Mouse (Mus musculus) lung, postnatal 0 days (tissue): ENCODE data around the gene Usp8. TPM values are rescaled to one million over a fixed set of nuclear protein-coding genes. Genes with fewer than 3 reads are reported as not detected.

ENCODE experiments used
- ATAC-seq: fragments of 200-750 bp; cut with Nextera tagmentation; 2 replicates; pipeline ENCODE4 v1.8.0; 2017; ENCODE audit warnings: moderate library complexity
- DNase-seq: peaks from one replicate; pipeline ENCODE4 v3.0.0-alpha.2; 2016; ENCODE audit warnings: low spot score
- H3K27ac ChIP-seq: fragments of 300-500 bp; sonication (generic); 2 replicates; pipeline ENCODE4 v1.5.1; 2014; ENCODE audit warnings: antibody characterized with exemption, mild to moderate bottlenecking, low read length, mixed read lengths
- H3K27me3 ChIP-seq: fragments of 300-500 bp; sonication (generic); replicated peaks from 2 replicates; pipeline ENCODE4 v1.6.1; 2014; ENCODE audit warnings: low read length, mixed read lengths; ENCODE audit not compliant: insufficient read depth
- H3K36me3 ChIP-seq: fragments of 300-500 bp; sonication (generic); 2 replicates; pipeline ENCODE4 v1.6.1; 2014; ENCODE audit warnings: low read length, mixed read lengths; ENCODE audit not compliant: insufficient read depth
- H3K4me1 ChIP-seq: fragments of 300-500 bp; sonication (generic); 2 replicates; pipeline ENCODE4 v1.6.1; 2014; ENCODE audit warnings: antibody characterized with exemption, low read depth, low read length, mixed read lengths; ENCODE audit not compliant: insufficient read depth
- H3K4me2 ChIP-seq: fragments of 300-500 bp; sonication (generic); replicated peaks from 2 replicates; pipeline ENCODE4 v1.6.1; 2014; ENCODE audit warnings: low read depth, mild to moderate bottlenecking, low read length, moderate library complexity, mixed read lengths
- H3K4me3 ChIP-seq: fragments of 300-500 bp; sonication (generic); 2 replicates; pipeline ENCODE4 v1.5.1; 2014; ENCODE audit warnings: low read depth, low read length
- H3K9ac ChIP-seq: fragments of 300-500 bp; sonication (generic); replicated peaks from 2 replicates; pipeline ENCODE4 v1.6.1; 2014; ENCODE audit warnings: low read depth, mild to moderate bottlenecking
- H3K9me3 ChIP-seq: fragments of 300-500 bp; sonication (generic); 2 replicates; pipeline ENCODE4 v1.6.1; 2016; ENCODE audit warnings: low read length, mixed read lengths
- CTCF ChIP-seq: IDR thresholded peaks from 2 replicates; pipeline ENCODE4 v1.5.1; 2016; ENCODE audit warnings: antibody characterized with exemption, mild to moderate bottlenecking
- EP300 ChIP-seq: IDR thresholded peaks from 2 replicates; pipeline ENCODE4 v1.6.1; 2016; ENCODE audit warnings: antibody characterized with exemption, mild to moderate bottlenecking, control low read depth
- whole genome bisulfite sequencing: fragments of 180-500 bp; shearing (Covaris S2); extraction: QIAGEN DNeasy Blood & Tissue Kit; methylation state at CpG from one replicate; pipeline ENCODE4 v1.1.7; 2014; 5-methylcytosine and 5-hydroxymethylcytosine counted together
- polyA plus RNA-seq: library from polyadenylated mRNA; unstranded; fragments of >200 nt; fragmentation: Nextera tagmentation; extraction: Ambion mirVana; gene quantifications from 2 replicates; pipeline ENCODE4 v1.2.1, GENCODE M21; 2015

The Usp8 gene
- polyA plus RNA-seq, 1 experiment from 2014 or later = 36.9 TPM

GRCm38 (mm10) chr2:126765867-126766582 lies 58.9 kb downstream of the Usp8 start:
- Histone ChIP-seq H3K4me3 (no peak overlapping the region), H3K4me1 (no peaks in the 10 kb centered on the region), H3K27ac (no peak overlapping the region), H3K4me2 (no peak overlapping the region), H3K27me3 (no peaks in the 10 kb centered on the region), H3K9ac (no peak overlapping the region), H3K9me3 (no peaks in the 10 kb centered on the region), H3K36me3 (peaks cover 11% of the 10 kb centered on the region)
- no peak for TF ChIP-seq EP300
- no peak for TF ChIP-seq CTCF
- WGBS = 36% methylated on average over 11 of the region's 11 CpGs
- DNase-seq (peak; percentile 16), ATAC-seq (peak; percentile 37)

GRCm38 (mm10) chr2:126767599-126767998 lies 60.5 kb downstream of the Usp8 start:
- H3K4me1 ChIP-seq = no peaks in the 10 kb centered on the region
- ATAC-seq = no peak
- WGBS = 93% methylated on average over 3 of the region's 3 CpGs
- H3K4me2 ChIP-seq = no peak overlapping the region
- no peaks in the 10 kb centered on the region for H3K27me3 ChIP-seq
- TF ChIP-seq CTCF (peak; percentile 25), EP300 (no peak)
- no peak for DNase-seq
- H3K9ac ChIP-seq = no peak overlapping the region
- H3K4me3 ChIP-seq = no peak overlapping the region
- no peak overlapping the region for H3K27ac ChIP-seq
- H3K36me3 ChIP-seq = peaks cover 1% of the 10 kb centered on the region
- H3K9me3 ChIP-seq = no peaks in the 10 kb centered on the region

DNA sequence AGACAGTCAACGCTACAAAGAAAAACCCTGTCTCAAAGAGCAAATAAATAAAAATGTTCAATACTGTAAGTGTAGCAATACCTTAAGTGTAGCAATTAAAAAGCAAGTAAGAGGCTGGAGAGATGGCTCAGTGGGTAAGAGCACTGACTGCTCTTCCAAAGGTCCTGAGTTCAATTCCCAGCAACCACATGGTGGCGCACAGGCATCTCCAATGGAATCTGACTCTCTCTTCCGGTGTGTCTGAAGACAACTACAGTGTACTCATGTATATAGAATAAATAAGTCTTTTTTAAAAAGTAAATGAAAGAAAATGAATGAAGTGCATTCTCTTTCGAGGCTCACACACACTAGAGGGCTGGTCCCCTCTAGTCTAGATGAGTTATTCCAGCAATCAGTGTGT lies 61.1 kb downstream of the Usp8 start:
- DNase-seq (no peak), ATAC-seq (no peak)
- no peak overlapping the region for H3K4me2 ChIP-seq
- H3K36me3 ChIP-seq = no peaks in the 10 kb centered on the region
- H3K9me3 ChIP-seq = no peaks in the 10 kb centered on the region
- no peak overlapping the region for H3K9ac ChIP-seq
- H3K4me3 ChIP-seq = no peak overlapping the region
- 63% methylated on average over 4 of the region's 4 CpGs for WGBS
- H3K27ac ChIP-seq = no peak overlapping the region
- no peaks in the 10 kb centered on the region for H3K27me3 ChIP-seq
- H3K4me1 ChIP-seq = no peaks in the 10 kb centered on the region
- TF ChIP-seq CTCF = peak; percentile 36
- no peak for TF ChIP-seq EP300

DNA sequence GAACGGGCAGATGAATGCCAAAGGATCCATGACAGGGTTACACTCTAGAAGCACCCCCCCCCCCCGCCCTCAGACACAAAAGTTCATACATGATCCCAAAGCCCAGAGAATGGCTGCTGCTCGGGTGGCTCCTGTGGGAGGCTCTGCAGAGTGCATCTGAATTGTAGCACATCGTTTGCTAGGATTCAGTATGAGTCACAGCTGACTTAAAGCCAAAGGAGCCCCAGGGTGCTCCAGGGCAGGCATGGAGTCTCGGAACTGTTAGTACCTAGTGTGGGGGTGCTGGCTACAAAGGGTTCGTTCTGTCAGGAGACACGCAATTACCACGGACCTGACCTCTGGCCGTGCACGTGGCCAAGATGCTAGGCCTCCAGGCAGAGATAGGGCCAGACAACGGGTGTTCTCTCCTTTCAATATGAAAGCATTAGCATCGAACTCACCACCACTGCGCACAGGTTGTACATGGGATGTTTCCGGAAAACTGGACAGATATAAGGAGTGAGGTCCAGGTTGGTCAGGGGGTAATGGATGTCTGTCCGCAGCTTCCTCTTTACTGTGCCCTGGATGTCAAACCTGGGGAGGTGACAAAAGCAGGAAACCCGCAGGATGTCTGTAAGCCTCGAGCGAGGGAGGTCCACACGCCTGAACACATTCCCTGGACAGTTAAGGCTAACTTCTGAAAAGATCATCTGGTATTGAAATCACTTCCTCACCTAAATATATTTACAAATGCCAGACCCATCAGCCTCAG lies 62.5 kb downstream of the Usp8 start:
- Histone ChIP-seq H3K9me3 (no peaks in the 10 kb centered on the region), H3K36me3 (no peaks in the 10 kb centered on the region), H3K4me1 (no peaks in the 10 kb centered on the region), H3K4me3 (no peak overlapping the region), H3K9ac (no peak overlapping the region), H3K27ac (no peak overlapping the region), H3K4me2 (no peak overlapping the region), H3K27me3 (no peaks in the 10 kb centered on the region)
- WGBS = 56% methylated on average over 19 of the region's 19 CpGs
- ATAC-seq = no peak
- no peak for DNase-seq
- no peak for TF ChIP-seq CTCF
- no peak for TF ChIP-seq EP300

DNA sequence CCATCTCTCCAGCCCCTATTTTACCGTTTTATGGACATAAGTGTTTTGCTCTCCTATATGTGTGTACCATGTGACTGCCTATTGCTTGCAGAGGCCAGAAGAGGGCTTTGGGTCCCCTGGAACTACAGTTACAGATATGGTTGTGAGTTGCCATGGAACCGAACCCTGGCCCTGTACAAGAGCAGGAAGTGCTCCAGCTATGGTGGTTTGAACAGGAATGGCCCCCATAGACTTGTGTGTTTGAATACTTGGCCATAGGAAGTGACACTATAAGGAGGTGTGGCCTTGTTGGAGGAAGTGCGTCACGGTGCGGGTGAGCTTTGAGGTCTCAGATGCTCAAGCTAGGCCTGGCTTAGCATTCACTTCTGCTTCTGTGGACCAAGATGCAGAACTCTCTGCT lies 65.1 kb downstream of the Usp8 start:
- TF ChIP-seq EP300 = no peak
- TF ChIP-seq CTCF = no peak
- Histone ChIP-seq H3K27ac (no peak overlapping the region), H3K4me1 (no peaks in the 10 kb centered on the region), H3K4me3 (no peak overlapping the region), H3K9me3 (no peaks in the 10 kb centered on the region), H3K4me2 (no peak overlapping the region), H3K27me3 (no peaks in the 10 kb centered on the region), H3K36me3 (no peaks in the 10 kb centered on the region), H3K9ac (no peak overlapping the region)
- ATAC-seq = no peak
- 76% methylated on average over 5 of the region's 5 CpGs for WGBS
- no peak for DNase-seq

- 54% methylated on average over 4 of the region's 4 CpGs for WGBS
- H3K27ac ChIP-seq = no peak overlapping the region
- ATAC-seq = no peak
- no peak overlapping the region for H3K4me2 ChIP-seq
- no peaks in the 10 kb centered on the region for H3K9me3 ChIP-seq
- H3K4me3 ChIP-seq = no peak overlapping the region
- no peak for DNase-seq
- TF ChIP-seq EP300 (no peak), CTCF (no peak)
- no peak overlapping the region for H3K9ac ChIP-seq
- no peaks in the 10 kb centered on the region for H3K36me3 ChIP-seq
- H3K4me1 ChIP-seq = no peaks in the 10 kb centered on the region
- no peaks in the 10 kb centered on the region for H3K27me3 ChIP-seq
Measured at GRCm38 (mm10) chr2:126775951-126776350, 68.8 kb downstream of the Usp8 start.
